Mouse (Mus musculus) lung, postnatal 36 days (tissue): Measurements from ENCODE around the gene Atp2c2.

Experiments
- DNase-seq: peaks from one replicate; pipeline ENCODE4 v3.0.0; 2022; ENCODE audit warnings: mixed read lengths

The Atp2c2 gene

DNA sequence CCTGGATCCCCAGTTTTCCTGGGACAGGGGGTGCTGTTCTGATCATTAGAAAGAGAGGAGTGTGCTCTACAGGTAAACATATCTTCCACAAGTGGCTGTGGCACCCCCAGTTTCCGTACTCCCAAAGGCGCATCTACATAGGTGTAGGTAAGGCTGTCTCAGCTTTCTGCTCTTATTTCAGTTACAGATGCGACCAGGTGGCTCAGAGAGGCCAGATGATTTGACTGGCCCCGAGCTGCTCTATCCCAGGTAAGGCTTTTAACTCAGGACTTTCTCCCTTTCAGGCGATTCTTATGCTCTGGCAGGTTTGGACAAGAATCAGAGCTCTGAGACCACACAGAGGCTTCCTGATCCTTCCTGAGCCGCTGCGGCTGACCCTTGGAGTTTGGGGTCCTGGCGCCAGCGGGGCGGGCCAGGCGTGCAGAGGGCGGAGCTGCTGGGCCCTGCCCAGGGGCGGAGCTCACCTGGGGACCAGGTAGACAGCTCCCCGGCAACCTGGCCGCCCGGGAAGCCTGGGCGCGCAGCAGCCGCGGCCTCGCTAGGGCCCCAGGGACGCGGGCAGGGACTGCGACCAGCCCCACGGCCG, at the start of gene Atp2c2:
TSS of gene Atp2c2 (plus strand) at position 461 of the 586 bp plus-strand sequence.
- DNase-seq = peak; percentile 50

DNA sequence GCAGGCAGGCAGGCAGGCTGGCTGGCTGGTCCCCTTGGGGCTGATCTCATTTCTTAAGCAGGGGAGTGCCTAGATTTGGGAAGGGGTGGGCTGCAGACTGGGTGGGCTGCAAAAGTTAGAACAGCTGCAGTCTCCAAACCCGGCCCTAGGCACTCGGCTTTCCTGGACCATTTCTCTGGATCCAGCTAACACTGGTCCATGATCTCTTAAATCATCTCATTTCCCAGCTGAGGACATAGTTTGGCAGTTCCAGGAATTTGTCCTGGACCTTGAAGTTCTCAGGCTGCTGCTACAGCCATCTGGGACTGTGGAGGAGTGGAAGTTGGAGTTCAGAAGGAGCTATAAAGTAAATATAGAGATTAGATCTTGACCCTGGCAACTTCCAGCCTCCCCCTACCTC, 48.5 kb upstream of the Atp2c2 start:
- DNase-seq = no peak

GRCm38 (mm10) chr8:119656709-119657464, 42.9 kb upstream of the Atp2c2 start:
- DNase-seq = peak; percentile 87

- peak; percentile 85 for DNase-seq
Measured at GRCm38 (mm10) chr8:119661081-119661480, 38.7 kb upstream of the Atp2c2 start.

- peak; percentile 75 for DNase-seq
Measured at GRCm38 (mm10) chr8:119661892-119662291, 37.9 kb upstream of the Atp2c2 start.

DNA sequence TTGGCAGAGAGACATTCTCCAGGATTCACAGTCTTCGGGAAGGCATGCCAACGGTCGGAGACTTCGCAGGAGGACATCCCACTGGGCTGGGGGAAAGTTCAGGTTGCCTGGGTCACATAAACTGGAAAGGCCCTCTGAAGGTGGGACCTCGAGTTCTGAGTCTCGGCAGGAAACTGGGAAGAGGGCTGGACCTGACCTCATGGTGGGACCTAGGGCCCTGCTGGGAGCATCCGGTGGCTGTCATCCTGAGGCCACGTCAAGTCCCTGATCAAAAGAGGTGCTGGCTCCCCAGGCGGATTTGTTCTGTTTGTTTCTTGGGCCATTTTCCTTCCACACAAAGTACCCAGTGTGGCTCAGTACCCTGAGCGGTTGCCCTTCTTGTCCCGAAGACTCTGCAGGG, 36.4 kb upstream of the Atp2c2 start:
- no peak for DNase-seq

GRCm38 (mm10) chr8:119665270-119665669, 34.5 kb upstream of the Atp2c2 start:
- DNase-seq = no peak

GRCm38 (mm10) chr8:119666219-119666951, 33.4 kb upstream of the Atp2c2 start, which contains the start of gene Wfdc1:
Gene Wfdc1 (plus strand): TSS chr8:119666365.
- peak; percentile 53 for DNase-seq

DNA sequence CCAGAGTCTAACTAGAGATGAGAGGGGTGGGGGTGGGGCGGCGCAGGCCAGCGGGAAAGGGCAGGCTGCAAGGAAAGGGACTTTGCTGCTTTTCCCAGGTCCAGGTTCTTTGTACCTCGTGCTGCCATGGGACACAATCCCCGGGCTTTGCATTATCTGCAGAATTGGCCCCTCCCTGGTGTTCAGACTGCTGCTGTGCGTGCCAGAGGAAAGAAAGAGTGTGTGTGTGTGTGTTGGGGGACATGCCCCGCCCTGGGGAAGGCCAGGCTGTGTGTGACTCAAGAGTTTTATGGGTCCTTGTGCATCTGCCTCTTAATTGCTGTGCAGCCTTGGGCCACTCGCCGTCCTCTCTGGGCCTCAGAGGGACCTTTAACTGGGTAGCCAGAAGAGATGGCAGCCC, 31.4 kb upstream of the Atp2c2 start:
- no peak for DNase-seq

GRCm38 (mm10) chr8:119669284-119669683, 30.5 kb upstream of the Atp2c2 start:
- DNase-seq = peak; percentile 82

GRCm38 (mm10) chr8:119670419-119671091, 29.3 kb upstream of the Atp2c2 start:
- peak; percentile 86 for DNase-seq

DNA sequence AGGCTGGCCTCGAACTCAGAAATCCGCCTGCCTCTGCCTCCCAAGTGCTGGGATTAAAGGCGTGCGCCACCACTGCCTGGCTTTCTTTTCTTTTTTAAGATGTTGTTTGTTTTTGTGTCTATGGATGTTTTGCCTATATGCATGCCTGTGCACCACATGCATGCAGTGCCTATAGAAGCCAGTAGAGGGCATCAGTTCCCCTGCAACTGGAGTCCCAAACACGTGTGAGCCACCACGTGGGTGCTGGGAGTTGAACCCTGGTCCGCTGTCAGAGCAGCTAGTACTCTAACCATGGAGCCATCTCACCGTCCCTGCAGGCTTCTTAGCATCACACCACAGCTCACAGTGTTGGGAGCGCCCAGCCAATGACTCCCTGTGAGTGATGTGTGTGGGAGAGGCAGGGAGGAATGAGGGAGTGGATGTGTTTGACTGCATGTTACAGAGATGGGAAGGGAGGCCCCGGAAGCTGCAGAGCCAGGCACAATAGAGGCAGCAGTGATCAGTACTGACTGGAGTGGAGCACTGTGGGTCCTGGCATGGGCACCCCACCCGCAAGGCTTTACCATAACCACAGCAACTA, 25.7 kb upstream of the Atp2c2 start:
- no peak for DNase-seq

DNA sequence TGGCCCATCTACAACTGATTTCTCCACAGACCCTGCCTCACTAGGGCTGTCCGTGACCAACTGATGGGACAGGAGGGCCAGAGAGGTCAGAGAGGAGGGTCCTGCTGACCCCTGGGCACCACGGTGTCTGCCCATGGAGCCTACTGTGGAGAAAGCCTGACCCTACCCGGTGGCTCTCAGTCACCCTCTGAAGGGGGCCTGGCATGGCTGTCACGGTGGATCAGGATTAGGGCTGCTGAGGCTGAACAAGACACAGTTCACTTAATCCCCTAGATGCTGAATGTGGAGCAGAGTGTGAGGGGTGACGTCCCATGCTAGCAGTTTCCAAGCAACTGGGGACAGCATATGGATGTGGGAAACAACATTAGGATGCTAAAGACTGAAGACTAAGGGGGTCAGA, 24.4 kb upstream of the Atp2c2 start:
- no peak for DNase-seq

DNA sequence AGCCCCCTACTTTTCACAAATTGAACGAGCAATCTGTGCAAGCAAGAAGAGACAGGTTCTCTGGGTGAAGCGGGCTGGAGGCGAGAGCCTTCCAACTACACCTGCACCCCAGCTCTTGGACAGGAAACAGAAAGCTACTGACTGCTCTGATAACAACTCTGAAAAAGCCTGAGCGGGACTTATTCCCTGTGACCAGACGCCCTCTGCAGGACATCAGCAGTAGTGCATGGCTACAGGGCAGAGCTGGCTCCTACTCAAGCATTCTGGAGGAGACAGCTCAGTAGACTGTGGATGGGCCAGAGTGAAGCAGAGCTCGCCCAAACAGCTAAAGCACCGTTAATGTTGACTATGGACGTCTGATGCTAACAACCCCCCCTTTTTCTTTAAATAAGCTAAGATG, 23.4 kb upstream of the Atp2c2 start:
- peak; percentile 96 for DNase-seq

DNA sequence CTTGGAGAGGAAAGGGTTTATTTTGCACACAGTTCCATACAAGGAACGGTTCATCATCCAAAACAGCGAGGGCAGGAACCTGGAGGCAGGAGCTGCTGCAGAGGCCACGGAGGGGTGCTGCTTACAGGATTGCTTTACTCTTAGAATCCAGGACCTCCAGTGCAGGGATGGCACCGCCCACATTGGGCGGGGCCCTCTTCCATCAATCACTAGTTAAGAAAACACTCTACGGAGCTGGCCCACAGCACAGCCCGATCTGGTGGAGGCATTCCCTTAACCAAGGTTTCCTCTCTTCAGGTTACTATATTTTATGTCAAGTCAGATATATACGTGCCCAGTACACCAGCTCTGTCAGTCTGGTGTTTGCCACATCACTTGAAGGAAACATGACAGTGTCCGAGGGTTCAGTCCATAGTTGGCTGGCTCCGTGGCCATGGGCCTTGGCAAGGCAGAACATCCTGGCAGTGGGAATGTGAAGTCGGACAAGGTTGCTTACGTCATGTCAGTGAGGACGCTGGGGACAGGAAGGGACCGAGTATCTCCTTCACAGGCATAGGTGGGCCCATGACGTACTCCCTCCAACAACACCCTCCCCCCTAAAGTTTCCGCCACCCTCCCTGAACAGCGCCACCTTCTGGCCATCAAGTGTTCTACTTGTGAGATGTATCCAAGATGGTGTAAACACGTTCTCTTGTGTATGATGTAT, 21.5 kb upstream of the Atp2c2 start:
- DNase-seq = peak; percentile 66

GRCm38 (mm10) chr8:119679184-119679583, 20.6 kb upstream of the Atp2c2 start:
- DNase-seq = no peak

DNA sequence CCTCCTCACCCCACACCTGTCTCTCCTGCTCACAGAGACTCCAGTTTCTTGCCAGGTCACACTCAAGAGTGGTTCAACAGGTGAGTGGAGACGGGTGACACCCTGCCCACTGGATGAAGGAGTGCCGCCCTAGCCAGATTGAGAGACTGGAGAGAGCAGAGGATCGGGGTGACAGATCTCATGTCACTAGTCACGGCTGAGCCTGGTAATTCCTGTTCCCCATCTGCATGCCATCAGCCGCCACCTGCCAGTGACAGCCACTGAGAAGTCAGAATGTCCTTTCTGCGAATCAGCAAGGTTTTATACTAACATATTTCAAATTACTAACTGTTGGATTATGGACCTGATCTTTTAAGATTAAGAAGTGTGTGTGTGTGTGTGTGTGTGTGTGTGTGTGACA, 9.2 kb upstream of the Atp2c2 start:
- DNase-seq = peak; percentile 54

- DNase-seq = no peak
Measured at GRCm38 (mm10) chr8:119691989-119692388, 7.8 kb upstream of the Atp2c2 start.

- DNase-seq = no peak
Measured at GRCm38 (mm10) chr8:119694696-119695095, 5.1 kb upstream of the Atp2c2 start.

- DNase-seq = peak; percentile 30
Measured at GRCm38 (mm10) chr8:119697163-119697562, 2.6 kb upstream of the Atp2c2 start.

DNA sequence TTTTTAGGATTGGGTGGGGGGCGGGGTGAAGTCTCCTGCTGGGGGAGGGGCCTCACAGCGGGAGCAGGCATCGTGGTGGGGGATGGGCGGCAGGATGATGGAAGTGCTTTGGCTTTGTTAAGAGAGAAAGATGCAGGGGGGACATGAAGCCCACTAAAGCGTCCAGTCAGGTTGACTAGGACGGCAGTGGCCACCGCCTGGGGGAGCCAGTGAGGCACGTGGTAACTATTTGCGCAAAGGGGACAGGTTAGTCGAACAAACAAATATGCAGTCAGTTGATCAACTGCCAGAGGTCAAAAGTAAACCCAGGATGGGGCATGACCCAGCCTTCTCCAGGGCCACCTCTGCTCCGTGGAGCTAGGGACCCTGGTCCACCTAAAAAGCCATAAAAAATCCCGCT, 849 bp upstream of the Atp2c2 start:
- DNase-seq = peak; percentile 88

DNA sequence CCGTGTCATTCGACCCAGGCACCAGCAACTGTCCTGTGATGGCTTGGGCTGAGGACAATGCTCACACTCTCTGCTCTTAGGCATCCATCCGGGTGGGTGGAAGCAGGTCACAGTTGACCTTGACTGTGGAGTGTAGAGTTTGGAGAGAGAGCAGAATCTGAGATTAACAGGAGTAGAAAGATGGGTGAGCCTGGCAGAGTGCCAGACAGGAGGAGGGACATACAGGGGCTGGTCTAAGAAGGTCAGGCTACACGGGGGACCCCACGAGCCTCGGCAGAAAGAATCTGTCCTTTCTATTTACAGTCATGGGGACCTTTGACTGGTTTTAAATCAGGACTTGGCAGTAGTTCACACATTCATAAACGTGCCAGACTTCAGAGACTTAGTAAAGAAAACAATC, 3.2 kb downstream of the Atp2c2 start:
- no peak for DNase-seq
